13 mouse cellular contexts compared by ENCODE assay signal in the genomic region with DNA sequence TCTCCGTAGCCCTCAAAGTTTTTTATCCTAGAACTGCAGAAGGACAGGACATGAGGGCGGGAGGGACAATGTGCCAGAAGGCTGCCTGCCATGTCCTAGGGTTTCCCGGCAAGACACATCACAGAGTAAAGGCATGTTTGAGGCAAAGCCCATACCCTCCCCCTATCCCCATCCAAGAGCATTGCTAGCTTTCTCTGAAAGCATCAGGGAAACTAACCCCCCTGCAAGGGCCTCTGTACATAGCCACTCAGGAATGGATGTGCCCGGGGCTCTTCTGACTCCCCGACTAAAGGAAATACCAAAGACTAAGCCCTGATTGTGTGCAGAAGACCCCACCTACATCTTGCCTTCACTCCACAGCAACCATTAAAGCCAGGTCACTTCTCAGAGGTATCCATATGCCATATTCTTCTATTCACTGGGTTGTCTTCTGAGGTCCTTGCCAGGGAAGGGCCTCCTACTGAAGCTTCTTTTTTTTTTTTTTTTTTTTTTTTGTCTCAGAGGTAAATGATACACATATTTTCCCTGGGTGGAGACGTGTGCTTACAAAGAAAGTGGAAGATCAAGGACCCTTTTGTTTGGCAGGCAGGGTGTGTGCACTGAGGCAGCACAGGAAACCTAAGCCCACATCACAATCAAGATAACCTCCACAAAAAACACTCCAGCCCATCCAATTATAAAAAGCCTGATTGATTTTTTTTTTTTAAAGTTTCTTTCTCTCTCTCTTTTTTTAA.
DNase-seq lines count a peak whose midpoint lies in the region; ATAC-seq and TF ChIP-seq lines count a peak whose summit lies in the region.
"Had no signal": no experiment of that assay in that cellular context is flagged by ENCODE, and none has a peak within 500 bp of the region (broad histone marks: within the 10 kb centered on the region; RNA-seq: fewer than 3 reads in every experiment).

No protein-coding gene starts in this region.

- H3K36me3 ChIP-seq in forebrain, embryonic 10.5 days (replicated peaks) = no peaks in the 10 kb centered on the region
- H3K36me3 ChIP-seq in forebrain, embryonic 13.5 days (ENCODE audit: poor library complexity, severe bottlenecking) = no peaks in the 10 kb centered on the region
- H3K36me3 ChIP-seq in lung, embryonic 15.5 days = no peaks in the 10 kb centered on the region
- H3K36me3 ChIP-seq in ES-E14 (ENCODE audit: control insufficient read depth, insufficient read depth, low read length, poor library complexity, severe bottlenecking) = no peaks in the 10 kb centered on the region
- H3K36me3 ChIP-seq in embryonic facial prominence, embryonic 14.5 days (ENCODE audit: control insufficient read depth, insufficient read depth, low read length) = no peaks in the 10 kb centered on the region
- H3K36me3 ChIP-seq in liver, embryonic 12.5 days = no peaks in the 10 kb centered on the region
- H3K36me3 ChIP-seq: intestine, embryonic 15.5 days had no signal

- in situ Hi-C loops in ES-E14 (cut with MboI; ENCODE audit: low sequenced_read_pairs in 2 of 2, unreplicated experiment in 2 of 2) = no loop called here

- no peak overlapping the region for H3K4me3 ChIP-seq in forebrain, embryonic 10.5 days
- no peak overlapping the region for H3K4me3 ChIP-seq in forebrain, embryonic 13.5 days
- H3K4me3 ChIP-seq in lung, embryonic 15.5 days = no peak overlapping the region
- no peak overlapping the region for H3K4me3 ChIP-seq in ES-E14 (ENCODE audit: insufficient read depth in 1 of 2, low read depth in 1 of 2, low read length in 2 of 2, poor library complexity in 1 of 2, severe bottlenecking in 1 of 2)
- H3K4me3 ChIP-seq in embryonic facial prominence, embryonic 14.5 days (ENCODE audit: low read depth, low read length) = no peak overlapping the region
- H3K4me3 ChIP-seq in liver, embryonic 12.5 days = no peak overlapping the region
- H3K4me3 ChIP-seq: erythroblast, embryonic 14.5 days; intestine, embryonic 15.5 days had no signal

- ATAC-seq in forebrain, embryonic 13.5 days = no peak
- ATAC-seq in lung, embryonic 15.5 days (ENCODE audit: borderline replicate concordance, extremely low read depth, low FRiP score, low TSS enrichment) = no peak
- ATAC-seq in embryonic facial prominence, embryonic 14.5 days (ENCODE audit: low read depth) = peak; percentile 67
- no peak for ATAC-seq in liver, embryonic 12.5 days
- ATAC-seq: intestine, embryonic 15.5 days had no signal

- 0 out of 2 replicates have a peak overlapping the region, but pooled peaks have one; percentile 40 for H3K27ac ChIP-seq in forebrain, embryonic 10.5 days
- H3K27ac ChIP-seq in forebrain, embryonic 13.5 days = no peak overlapping the region
- peak overlapping the region; percentile 7; the same call in 1 of the 2 replicates for H3K27ac ChIP-seq in lung, embryonic 15.5 days
- peak overlapping the region; percentile 70; the same call in 1 of the 2 replicates for H3K27ac ChIP-seq in ES-E14 (ENCODE audit: insufficient read depth, low read depth, low read length, poor library complexity, severe bottlenecking)
- no peak overlapping the region for H3K27ac ChIP-seq in embryonic facial prominence, embryonic 14.5 days (replicated peaks; ENCODE audit: low read depth, low read length)
- no peak overlapping the region for H3K27ac ChIP-seq in liver, embryonic 12.5 days
- H3K27ac ChIP-seq: intestine, embryonic 15.5 days; macrophage had no signal

- intact Hi-C loops in left cerebral cortex, postnatal 36 days (cut with DNase I) = no loop called here

- H3K9me3 ChIP-seq in forebrain, embryonic 10.5 days = no peaks in the 10 kb centered on the region
- H3K9me3 ChIP-seq in forebrain, embryonic 13.5 days (replicated peaks) = no peaks in the 10 kb centered on the region
- H3K9me3 ChIP-seq in lung, embryonic 15.5 days = no peaks in the 10 kb centered on the region
- no peaks in the 10 kb centered on the region for H3K9me3 ChIP-seq in ES-E14 (ENCODE audit: control insufficient read depth, insufficient read depth, low read depth, low read length)
- H3K9me3 ChIP-seq in embryonic facial prominence, embryonic 14.5 days (ENCODE audit: control insufficient read depth, low read length) = no peaks in the 10 kb centered on the region
- H3K9me3 ChIP-seq in liver, embryonic 12.5 days (replicated peaks) = no peaks in the 10 kb centered on the region
- H3K9me3 ChIP-seq: intestine, embryonic 15.5 days had no signal

- DNase-seq in forebrain, embryonic 10.5 days (ENCODE audit: extremely low spot score, low spot score) = no peak
- no peak for DNase-seq in lung, postnatal 14 days
- peak; percentile 46 for DNase-seq in ES-E14 (ENCODE audit: low read depth, low spot score)
- peak; percentile 59 for DNase-seq in embryonic facial prominence, embryonic 14.5 days (ENCODE audit: low spot score)
- no peak for DNase-seq in left cerebral cortex, postnatal 36 days (ENCODE audit: low spot score in 2 of 2)
- DNase-seq: adrenal gland, postnatal 25 days had no signal

- no peak overlapping the region for H3K4me2 ChIP-seq in forebrain, embryonic 13.5 days
- H3K4me2 ChIP-seq in lung, embryonic 15.5 days = no peak overlapping the region
- H3K4me2 ChIP-seq in embryonic facial prominence, embryonic 14.5 days (ENCODE audit: low read depth, low read length) = no peak overlapping the region
- no peak overlapping the region for H3K4me2 ChIP-seq in liver, embryonic 12.5 days
- H3K4me2 ChIP-seq: intestine, embryonic 15.5 days; liver, embryonic 11.5 days had no signal

- WGBS in forebrain, embryonic 10.5 days = 48% methylated on average over 6 of the region's 6 CpGs
- whole genome bisulfite sequencing in forebrain, embryonic 13.5 days = 47% methylated on average over 6 of the region's 6 CpGs
- WGBS in lung, embryonic 15.5 days = 41% methylated on average over 6 of the region's 6 CpGs
- 27% methylated on average over 6 of the region's 6 CpGs for WGBS in embryonic facial prominence, embryonic 14.5 days
- WGBS in liver, embryonic 12.5 days (ENCODE audit: insufficient replicate concordance) = 56% methylated on average over 6 of the region's 6 CpGs

- H3K4me1 ChIP-seq in forebrain, embryonic 10.5 days = peaks cover 12% of the 10 kb centered on the region
- peaks cover 6% of the 10 kb centered on the region; the same call in 1 of the 2 replicates for H3K4me1 ChIP-seq in forebrain, embryonic 13.5 days
- H3K4me1 ChIP-seq in lung, embryonic 15.5 days = peaks cover 5% of the 10 kb centered on the region; the same call in 1 of the 2 replicates
- H3K4me1 ChIP-seq in ES-E14 (ENCODE audit: control insufficient read depth in 2 of 2, insufficient read depth in 2 of 2, low read length in 2 of 2, poor library complexity in 1 of 2) = peaks cover 0 to 10% of the 10 kb centered on the region in 2 experiments; a peak in 2 of 4 replicates
- peaks cover 9% of the 10 kb centered on the region for H3K4me1 ChIP-seq in embryonic facial prominence, embryonic 14.5 days (ENCODE audit: control insufficient read depth, insufficient read depth, low read length)
- no peaks in the 10 kb centered on the region for H3K4me1 ChIP-seq in liver, embryonic 12.5 days
- H3K4me1 ChIP-seq: intestine, embryonic 15.5 days had no signal

- no peak overlapping the region for H3K9ac ChIP-seq in forebrain, embryonic 13.5 days
- H3K9ac ChIP-seq in lung, embryonic 15.5 days = no peak overlapping the region
- no peak overlapping the region; the same call in 1 of the 2 replicates for H3K9ac ChIP-seq in ES-E14 (ENCODE audit: insufficient read depth, low read depth, low read length, poor library complexity, severe bottlenecking)
- no peak overlapping the region for H3K9ac ChIP-seq in embryonic facial prominence, embryonic 14.5 days (ENCODE audit: low read depth, low read length)
- no peak overlapping the region for H3K9ac ChIP-seq in liver, embryonic 12.5 days
- H3K9ac ChIP-seq: intestine, embryonic 15.5 days had no signal

- H3K27me3 ChIP-seq in forebrain, embryonic 10.5 days (ENCODE audit: poor library complexity, severe bottlenecking) = no peaks in the 10 kb centered on the region
- no peaks in the 10 kb centered on the region for H3K27me3 ChIP-seq in forebrain, embryonic 13.5 days
- H3K27me3 ChIP-seq in lung, embryonic 15.5 days = no peaks in the 10 kb centered on the region
- no peaks in the 10 kb centered on the region for H3K27me3 ChIP-seq in embryonic facial prominence, embryonic 14.5 days (replicated peaks; ENCODE audit: control insufficient read depth, insufficient read depth, low read length)
- no peaks in the 10 kb centered on the region for H3K27me3 ChIP-seq in liver, embryonic 12.5 days (replicated peaks)
- H3K27me3 ChIP-seq: intestine, embryonic 15.5 days had no signal

TF ChIP-seq in ES-E14, 5 proteins besides CTCF, POLR2A, EP300 and RAD21:
- TF ChIP-seq ZNF384 (IDR thresholded peaks at IDR 0.05; ENCODE audit: low read depth, low read length) = peak; percentile 82
- TF ChIP-seq ZC3H11A (IDR thresholded peaks at IDR 0.05; ENCODE audit: borderline replicate concordance, low read depth, low read length) = no peak
TF ChIP-seq in ES-E14: peak in this region for 1.

Comparison
In these comparisons a context has a peak if more than half of its experiments do, and no peak if none do; other contexts are left out.
1. H3K27ac ChIP-seq: peak in forebrain, embryonic 10.5 days (single experiment), lung, embryonic 15.5 days (single experiment) and ES-E14 (single experiment); none in forebrain, embryonic 13.5 days (single experiment), embryonic facial prominence, embryonic 14.5 days (single experiment) and liver, embryonic 12.5 days (single experiment).
2. DNase-seq: peak in ES-E14 (single experiment) and embryonic facial prominence, embryonic 14.5 days (single experiment); none in forebrain, embryonic 10.5 days (single experiment), lung, postnatal 14 days (single experiment) and left cerebral cortex, postnatal 36 days (0 of 2).